Mouse (Mus musculus) frontal cortex, adult 2 months (tissue): ENCODE measurements around the gene Slc48a1. TPM values are rescaled to one million over a fixed set of nuclear protein-coding genes. Genes with fewer than 3 reads are reported as not detected.

ENCODE experiments used
- DNase-seq, 2 experiments: peaks; one replicate each; pipeline ENCODE4 v3.0.0; 2022; ENCODE audit warnings: low spot score in 1 of 2; ENCODE audit errors: extremely low spot score in 1 of 2
- polyA plus RNA-seq: library from polyadenylated mRNA; depleted of rRNA; stranded (reverse); fragments of >200 nt; gene quantifications from 2 replicates; pipeline ENCODE4 v1.2.3, GENCODE M21; 2012

The Slc48a1 gene
- polyA plus RNA-seq, 1 experiment, result 107 TPM

- no peak for DNase-seq
Measured at GRCm38 (mm10) chr15:97796674-97797310, 18.5 kb downstream of the Slc48a1 start.

GRCm38 (mm10) chr15:97798134-97798533, 19.8 kb downstream of the Slc48a1 start:
- DNase-seq, result no peak

- no peak for DNase-seq
Measured at GRCm38 (mm10) chr15:97799446-97799845, 21.1 kb downstream of the Slc48a1 start.

- DNase-seq, result no peak
Measured at GRCm38 (mm10) chr15:97800853-97801252, 22.5 kb downstream of the Slc48a1 start.

GRCm38 (mm10) chr15:97801811-97802210, 23.5 kb downstream of the Slc48a1 start:
- DNase-seq, result no peak

GRCm38 (mm10) chr15:97802575-97802974, 24.3 kb downstream of the Slc48a1 start:
- DNase-seq, result no peak

- no peak for DNase-seq
Measured at GRCm38 (mm10) chr15:97807867-97808266, 29.5 kb downstream of the Slc48a1 start.

- DNase-seq, result no peak
Measured at GRCm38 (mm10) chr15:97808532-97808931, 30.2 kb downstream of the Slc48a1 start.

GRCm38 (mm10) chr15:97809206-97809605, 30.9 kb downstream of the Slc48a1 start:
- no peak for DNase-seq

- no peak for DNase-seq
Measured at GRCm38 (mm10) chr15:97809942-97810341, 31.6 kb downstream of the Slc48a1 start.

GRCm38 (mm10) chr15:97810399-97810798, 32.1 kb downstream of the Slc48a1 start:
- no peak for DNase-seq

- no peak for DNase-seq
Measured at GRCm38 (mm10) chr15:97811307-97811706, 33.0 kb downstream of the Slc48a1 start.

GRCm38 (mm10) chr15:97812126-97812525, 33.8 kb downstream of the Slc48a1 start:
- DNase-seq, result peak; percentile 88 to 89

- no peak for DNase-seq
Measured at GRCm38 (mm10) chr15:97812875-97813274, 34.6 kb downstream of the Slc48a1 start.

GRCm38 (mm10) chr15:97813452-97814204, 35.3 kb downstream of the Slc48a1 start:
- DNase-seq, result no peak

- DNase-seq, result no peak
Measured at GRCm38 (mm10) chr15:97814703-97815102, 36.4 kb downstream of the Slc48a1 start.

- no peak for DNase-seq
Measured at GRCm38 (mm10) chr15:97815254-97815653, 36.9 kb downstream of the Slc48a1 start.

GRCm38 (mm10) chr15:97816199-97816994, 38.1 kb downstream of the Slc48a1 start:
- DNase-seq, result no peak

- DNase-seq, result no peak
Measured at GRCm38 (mm10) chr15:97819937-97820336, 41.6 kb downstream of the Slc48a1 start.

GRCm38 (mm10) chr15:97821321-97821982, 43.1 kb downstream of the Slc48a1 start:
- no peak for DNase-seq

- no peak for DNase-seq
Measured at GRCm38 (mm10) chr15:97821983-97822363, 43.7 kb downstream of the Slc48a1 start.
